In genomic region chr4:123298980-123299670, GRCm38 (mm10) we compare ENCODE assay signal across 13 mouse cellular contexts. TPM values are rescaled to one million over a fixed set of nuclear protein-coding genes. Genes with fewer than 3 reads are reported as not detected.
A peak's percentile ranks its signal among the peaks of the same experiment; 100 is the strongest.
DNase-seq lines count a peak whose midpoint lies in the region; ATAC-seq and TF ChIP-seq lines count a peak whose summit lies in the region.
"Had no signal": no experiment of that assay in that cellular context is flagged by ENCODE, and none has a peak within 500 bp of the region (broad histone marks: within the 10 kb centered on the region; RNA-seq: fewer than 3 reads in every experiment).

No protein-coding gene starts in this region.

- H3K4me2 ChIP-seq in intestine, postnatal 0 days (replicated peaks; ENCODE audit: low read depth): no peak overlapping the region
- H3K4me2 ChIP-seq in intestine, embryonic 16.5 days (ENCODE audit: low read depth, low read length): no peak overlapping the region
- H3K4me2 ChIP-seq: embryonic facial prominence, embryonic 12.5 days; hindbrain, embryonic 13.5 days; neural tube, embryonic 13.5 days had no signal

- no peak for TF ChIP-seq POLR2A in brain, embryonic 14.5 days (IDR thresholded peaks at IDR 0.05; ENCODE audit: borderline replicate concordance, extremely low read depth, insufficient read depth, insufficient read length, poor library complexity, severe bottlenecking)

- TF ChIP-seq CTCF in intestine, postnatal 0 days (IDR thresholded peaks at IDR 0.05; ENCODE audit: low read depth): no peak
- no peak for TF ChIP-seq CTCF in brain, embryonic 14.5 days (IDR thresholded peaks at IDR 0.05; ENCODE audit: borderline replicate concordance, extremely low read depth, insufficient read depth, insufficient read length)

- peaks cover 81% of the 10 kb centered on the region for H3K36me3 ChIP-seq in intestine, postnatal 0 days (ENCODE audit: control insufficient read depth, insufficient read depth)
- peaks cover 50% of the 10 kb centered on the region for H3K36me3 ChIP-seq in intestine, embryonic 16.5 days (ENCODE audit: control insufficient read depth, insufficient read depth, low read length)

- peak overlapping the region; percentile 41; the same call in 1 of the 2 replicates for H3K27ac ChIP-seq in intestine, postnatal 0 days (ENCODE audit: low read depth, low read length)
- H3K27ac ChIP-seq in intestine, embryonic 16.5 days (ENCODE audit: low read length): no peak overlapping the region
- H3K27ac ChIP-seq: embryonic facial prominence, embryonic 12.5 days; hindbrain, embryonic 13.5 days; neural tube, embryonic 13.5 days had no signal

- 90% methylated on average over 11 of the region's 11 CpGs for WGBS in intestine, postnatal 0 days
- WGBS in intestine, embryonic 16.5 days: 92% methylated on average over 11 of the region's 11 CpGs

- no peaks in the 10 kb centered on the region for H3K9me3 ChIP-seq in intestine, postnatal 0 days (ENCODE audit: control insufficient read depth)
- H3K9me3 ChIP-seq in intestine, embryonic 16.5 days (ENCODE audit: control insufficient read depth, low read length): no peaks in the 10 kb centered on the region
- H3K9me3 ChIP-seq: embryonic facial prominence, embryonic 12.5 days; hindbrain, embryonic 13.5 days; neural tube, embryonic 13.5 days had no signal

- H3K27me3 ChIP-seq in intestine, postnatal 0 days (replicated peaks; ENCODE audit: control insufficient read depth, insufficient read depth, low read length): no peaks in the 10 kb centered on the region
- H3K27me3 ChIP-seq in intestine, embryonic 16.5 days (replicated peaks; ENCODE audit: control insufficient read depth, insufficient read depth, low read length): no peaks in the 10 kb centered on the region
- H3K27me3 ChIP-seq: embryonic facial prominence, embryonic 12.5 days; hindbrain, embryonic 13.5 days; neural tube, embryonic 13.5 days had no signal

- DNase-seq in NIH3T3 (ENCODE audit: low read depth): peak; percentile 61
- DNase-seq in brain, embryonic 14.5 days (ENCODE audit: low read depth): peak; percentile 19
- DNase-seq in heart, postnatal 10 days: peak; percentile 84 to 85
- DNase-seq in lung, postnatal 36 days: no peak
- no peak for DNase-seq in ovary, postnatal 14 days (ENCODE audit: low spot score)
- DNase-seq: layer of hippocampus, postnatal 36 days; thymus, postnatal 14 days had no signal

- ATAC-seq in intestine, postnatal 0 days: no peak
- ATAC-seq in intestine, embryonic 16.5 days: no peak

- no peaks in the 10 kb centered on the region for H3K4me1 ChIP-seq in intestine, postnatal 0 days (replicated peaks; ENCODE audit: control insufficient read depth, insufficient read depth, low read length)
- no peaks in the 10 kb centered on the region for H3K4me1 ChIP-seq in intestine, embryonic 16.5 days (ENCODE audit: control insufficient read depth, insufficient read depth, low read length)
- H3K4me1 ChIP-seq: embryonic facial prominence, embryonic 12.5 days; hindbrain, embryonic 13.5 days; neural tube, embryonic 13.5 days had no signal

- intact Hi-C loops in heart, postnatal 10 days (cut with DNase I): no loop called here

- no peak overlapping the region for H3K4me3 ChIP-seq in intestine, postnatal 0 days (ENCODE audit: low read depth, low read length)
- H3K4me3 ChIP-seq in intestine, embryonic 16.5 days (ENCODE audit: low read length): no peak overlapping the region
- H3K4me3 ChIP-seq: embryonic facial prominence, embryonic 12.5 days; hindbrain, embryonic 13.5 days; neural tube, embryonic 13.5 days had no signal

- H3K9ac ChIP-seq in intestine, postnatal 0 days (ENCODE audit: low read depth, low read length): no peak overlapping the region
- no peak overlapping the region for H3K9ac ChIP-seq in intestine, embryonic 16.5 days (ENCODE audit: low read depth, low read length)
- H3K9ac ChIP-seq: embryonic facial prominence, embryonic 12.5 days; hindbrain, embryonic 13.5 days; neural tube, embryonic 13.5 days had no signal

RNA-seq across cellular contexts. Expression of gene Oxct2a, which starts 24.3 kb away (rescaled TPM):
- polyA plus RNA-seq in intestine, postnatal 0 days (2015; fragmentation: Nextera tagmentation; extraction: Ambion mirVana): 0.21 and 0.24 TPM in 2 replicates
- polyA plus RNA-seq in intestine, embryonic 16.5 days (2015; fragmentation: Nextera tagmentation; extraction: Ambion mirVana): not detected in 2 replicates
- polyA plus RNA-seq in brain, embryonic 14.5 days (2012; rRNA removed): 0.04 and 0.09 TPM in 2 replicates
- total RNA-seq in heart, postnatal 10 days (2021): not detected
- polyA plus RNA-seq: embryonic facial prominence, embryonic 12.5 days; hindbrain, embryonic 13.5 days; liver, embryonic 16.5 days; neural tube, embryonic 13.5 days had no signal

RNA-seq across cellular contexts. Expression of gene Pabpc4, which starts 37.0 kb away (rescaled TPM):
- polyA plus RNA-seq in intestine, postnatal 0 days (2015; fragmentation: Nextera tagmentation; extraction: Ambion mirVana): 12.6 and 15.0 TPM in 2 replicates
- polyA plus RNA-seq in intestine, embryonic 16.5 days (2015; fragmentation: Nextera tagmentation; extraction: Ambion mirVana): 31.6 and 36.7 TPM in 2 replicates
- 79.9 and 85.0 TPM in 2 replicates for polyA plus RNA-seq in brain, embryonic 14.5 days (2012; rRNA removed)
- total RNA-seq in heart, postnatal 10 days (2021): 100 to 1,000 TPM; 259 to 282 TPM

RNA-seq across cellular contexts. Expression of gene Bmp8a, which starts 43.9 kb away (rescaled TPM):
- polyA plus RNA-seq in intestine, postnatal 0 days (2015; fragmentation: Nextera tagmentation; extraction: Ambion mirVana): 7.3 and 8.1 TPM in 2 replicates
- 0.64 and 1.1 TPM in 2 replicates for polyA plus RNA-seq in intestine, embryonic 16.5 days (2015; fragmentation: Nextera tagmentation; extraction: Ambion mirVana)
- polyA plus RNA-seq in brain, embryonic 14.5 days (2012; rRNA removed): 0.15 and 0.25 TPM in 2 replicates
- total RNA-seq in heart, postnatal 10 days (2021): under 1 TPM in 1 of 2 experiments, not detected in 1; 0.17 TPM
- total RNA-seq: layer of hippocampus, postnatal 36 days had no signal

Comparison
In these comparisons a context has a peak if more than half of its experiments do, and no peak if none do; other contexts are left out.
1. DNase-seq: peak in NIH3T3 (single experiment), brain, embryonic 14.5 days (single experiment) and heart, postnatal 10 days (2 of 2); none in lung, postnatal 36 days (single experiment) and ovary, postnatal 14 days (single experiment).